Mouse (Mus musculus) stomach, postnatal 0 days (tissue): ENCODE results near the gene Elf2. TPM values are rescaled to one million over a fixed set of nuclear protein-coding genes. Genes with fewer than 3 reads are reported as not detected.
"Not testable (repeated sequence)": the region's sequence is repeated elsewhere in the genome, so short reads cannot be mapped to it uniquely, and the experiment has no call there.

Experiments used
- ATAC-seq: fragments of 200-750 bp; cut with Nextera tagmentation; 2 replicates; pipeline ENCODE4 v1.8.0; 2017; ENCODE audit not compliant: low FRiP score, low TSS enrichment
- DNase-seq: peaks from one replicate; pipeline ENCODE4 v3.0.0-alpha.2; 2016; ENCODE audit warnings: low spot score
- H3K27ac ChIP-seq: fragments of 300-500 bp; sonication (generic); replicated peaks from 2 replicates; pipeline ENCODE4 v1.5.1; 2014; ENCODE audit warnings: mild to moderate bottlenecking, control low read depth
- H3K27me3 ChIP-seq: fragments of 300-500 bp; sonication (generic); 2 replicates; pipeline ENCODE4 v1.6.1; 2014; ENCODE audit warnings: low read length; ENCODE audit not compliant: control insufficient read depth, insufficient read depth
- H3K36me3 ChIP-seq: fragments of 300-500 bp; sonication (generic); 2 replicates; pipeline ENCODE4 v1.6.1; 2014; ENCODE audit warnings: low read length, mixed read lengths; ENCODE audit not compliant: control insufficient read depth, insufficient read depth
- H3K4me1 ChIP-seq: fragments of 300-500 bp; sonication (generic); replicated peaks from 2 replicates; pipeline ENCODE4 v1.6.1; 2014; ENCODE audit warnings: antibody characterized with exemption; ENCODE audit not compliant: control insufficient read depth, insufficient read depth
- H3K4me2 ChIP-seq: fragments of 300-500 bp; sonication (generic); replicated peaks from 2 replicates; pipeline ENCODE4 v1.6.1; 2014; ENCODE audit warnings: low read depth, mild to moderate bottlenecking, control low read depth, moderate library complexity
- H3K4me3 ChIP-seq: fragments of 300-500 bp; sonication (generic); 2 replicates; pipeline ENCODE4 v1.5.1; 2014; ENCODE audit warnings: low read depth, low read length, control low read depth
- H3K9ac ChIP-seq: fragments of 300-500 bp; sonication (generic); 2 replicates; pipeline ENCODE4 v1.6.1; 2014; ENCODE audit warnings: mild to moderate bottlenecking, low read length, control low read depth, mixed read lengths
- H3K9me3 ChIP-seq: fragments of 300-500 bp; sonication (generic); 2 replicates; pipeline ENCODE4 v1.6.1; 2016; ENCODE audit warnings: low read length; ENCODE audit not compliant: control insufficient read depth
- CTCF ChIP-seq: IDR thresholded peaks from 2 replicates; pipeline ENCODE4 v1.5.1; 2016; ENCODE audit warnings: antibody characterized with exemption, low read depth, mild to moderate bottlenecking, moderate library complexity
- EP300 ChIP-seq: optimal IDR thresholded peaks from 2 replicates; pipeline ENCODE3; 2016; ENCODE audit warnings: antibody characterized with exemption
- WGBS: fragments of 180-500 bp; shearing (Covaris S2); extraction: QIAGEN DNeasy Blood & Tissue Kit; methylation state at CpG from one replicate; pipeline ENCODE4 v1.1.7; 2014; 5-methylcytosine and 5-hydroxymethylcytosine counted together
- polyA plus RNA-seq: library from polyadenylated mRNA; unstranded; fragments of >200 nt; fragmentation: Nextera tagmentation; extraction: Ambion mirVana; gene quantifications from 2 replicates; pipeline ENCODE4 v1.2.1, GENCODE M21; 2015

Elf2 gene
- polyA plus RNA-seq, 1 experiment from 2014 or later = 36.3 TPM

- Histone ChIP-seq H3K27me3 (no peaks in the 10 kb centered on the region), H3K4me1 (no peaks in the 10 kb centered on the region; the same call in 1 of the 2 replicates), H3K36me3 (no peaks in the 10 kb centered on the region), H3K4me3 (peak overlapping the region; percentile 61; the same call in 1 of the 2 replicates), H3K9ac (no peak overlapping the region), H3K27ac (no peak overlapping the region), H3K9me3 (no peaks in the 10 kb centered on the region), H3K4me2 (peak overlapping the region; percentile 85)
- WGBS = 23% methylated on average over 14 of the region's 14 CpGs
- ATAC-seq (no peak), DNase-seq (no peak)
- no peak for TF ChIP-seq EP300
- TF ChIP-seq CTCF = no peak
Observed at GRCm38 (mm10) chr3:51357624-51358023, 17.2 kb upstream of the Elf2 start.

- no peak for TF ChIP-seq CTCF
- ATAC-seq (no peak), DNase-seq (no peak)
- no peaks in the 10 kb centered on the region for H3K9me3 ChIP-seq
- WGBS = 39% methylated on average over 5 of the region's 5 CpGs
- H3K9ac ChIP-seq = no peak overlapping the region
- H3K4me2 ChIP-seq = no peak overlapping the region
- H3K27me3 ChIP-seq = no peaks in the 10 kb centered on the region
- no peak overlapping the region for H3K4me3 ChIP-seq
- no peaks in the 10 kb centered on the region; the same call in 1 of the 2 replicates for H3K4me1 ChIP-seq
- H3K36me3 ChIP-seq = no peaks in the 10 kb centered on the region
- no peak overlapping the region for H3K27ac ChIP-seq
Observed at GRCm38 (mm10) chr3:51357078-51357477, 16.6 kb upstream of the Elf2 start.

GRCm38 (mm10) chr3:51354956-51355355 lies 14.5 kb upstream of the Elf2 start:
- not testable (repeated sequence) for H3K4me1 ChIP-seq, DNase-seq

GRCm38 (mm10) chr3:51354034-51354427 lies 13.6 kb upstream of the Elf2 start:
- Histone ChIP-seq H3K4me3 (no peak overlapping the region), H3K36me3 (no peaks in the 10 kb centered on the region), H3K9me3 (no peaks in the 10 kb centered on the region), H3K9ac (no peak overlapping the region), H3K4me1 (no peaks in the 10 kb centered on the region; the same call in 1 of the 2 replicates), H3K4me2 (no peak overlapping the region), H3K27ac (no peak overlapping the region), H3K27me3 (no peaks in the 10 kb centered on the region)
- DNase-seq (no peak), ATAC-seq (no peak)
- 64% methylated on average over 3 of the region's 3 CpGs for WGBS
- TF ChIP-seq CTCF = 0 out of 2 replicates have a peak, but pooled peaks have one; percentile 12
- TF ChIP-seq EP300 = no peak

More at GRCm38 (mm10) chr3:51354956-51355355, 14.5 kb upstream of the Elf2 start:
- H3K4me3 ChIP-seq, H3K4me2 ChIP-seq, H3K9me3 ChIP-seq, ATAC-seq, H3K36me3 ChIP-seq, H3K9ac ChIP-seq, H3K27ac ChIP-seq, H3K27me3 ChIP-seq: not testable (repeated sequence)
- 86% methylated on average over 6 of the region's 6 CpGs for whole genome bisulfite sequencing

GRCm38 (mm10) chr3:51353325-51354033 lies 13.0 kb upstream of the Elf2 start:
- DNase-seq = peak; percentile 57
- Histone ChIP-seq H3K9me3 (no peaks in the 10 kb centered on the region), H3K9ac (no peak overlapping the region), H3K27me3 (no peaks in the 10 kb centered on the region), H3K4me3 (no peak overlapping the region), H3K4me1 (no peaks in the 10 kb centered on the region), H3K27ac (no peak overlapping the region), H3K4me2 (no peak overlapping the region), H3K36me3 (no peaks in the 10 kb centered on the region)
- ATAC-seq = no peak
- TF ChIP-seq EP300 = no peak
- TF ChIP-seq CTCF = peak; percentile 83
- WGBS = 73% methylated on average over 4 of the region's 4 CpGs

- H3K4me3 ChIP-seq = no peak overlapping the region
- no peak overlapping the region for H3K4me2 ChIP-seq
- H3K36me3 ChIP-seq = no peaks in the 10 kb centered on the region
- no peak overlapping the region for H3K27ac ChIP-seq
- TF ChIP-seq EP300 (no peak), CTCF (no peak)
- H3K4me1 ChIP-seq = no peaks in the 10 kb centered on the region
- WGBS = 46% methylated on average over 3 of the region's 3 CpGs
- DNase-seq (no peak), ATAC-seq (no peak)
- no peaks in the 10 kb centered on the region for H3K27me3 ChIP-seq
- no peaks in the 10 kb centered on the region for H3K9me3 ChIP-seq
- H3K9ac ChIP-seq = no peak overlapping the region
Observed at GRCm38 (mm10) chr3:51350806-51351205, 10.3 kb upstream of the Elf2 start.
